Mouse (Mus musculus): Measurements from ENCODE around the gene Arl8b. TPM values are rescaled to one million over a fixed set of nuclear protein-coding genes. Genes with fewer than 3 reads are reported as not detected.

Gene Arl8b
- polyA plus RNA-seq, 1 experiment from 2014 or later = 65.8 TPM

GRCm38 (mm10) chr6:108796706-108797105 lies 13.8 kb downstream of the Arl8b start:
- Histone ChIP-seq H3K27me3 (ENCODE audit: insufficient read depth, poor library complexity, severe bottlenecking) (no peaks in the 10 kb centered on the region), H3K9me3 (no peaks in the 10 kb centered on the region)
- WGBS = 60% methylated on average over 2 of the region's 2 CpGs

DNA sequence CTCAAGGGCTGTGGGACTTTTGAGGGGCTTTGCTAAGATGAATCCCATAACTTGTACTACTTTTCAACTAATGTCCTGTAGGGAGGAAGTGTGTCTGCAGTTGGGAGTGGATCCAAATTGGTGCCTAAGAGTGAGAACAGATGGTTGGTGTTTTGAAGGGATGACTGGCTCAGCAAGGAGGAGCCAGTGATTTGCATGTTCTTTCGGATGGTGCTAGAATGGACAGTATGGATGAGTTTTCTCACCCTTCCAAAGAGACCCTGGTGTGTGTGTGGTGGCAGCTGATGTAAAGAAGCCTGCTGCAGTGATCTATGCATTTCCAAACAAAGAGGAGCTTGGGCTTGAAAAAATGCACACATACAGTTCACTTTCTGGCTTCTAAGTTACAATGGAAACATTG lies 22.3 kb downstream of the Arl8b start:
- Histone ChIP-seq H3K4me3 (no peak overlapping the region), H3K27me3 (ENCODE audit: insufficient read depth, poor library complexity, severe bottlenecking) (no peaks in the 10 kb centered on the region), H3K9me3 (no peaks in the 10 kb centered on the region), H3K27ac (no peak overlapping the region), H3K36me3 (no peaks in the 10 kb centered on the region), H3K4me1 (no peaks in the 10 kb centered on the region)
- WGBS = 38% methylated on average over 1 of the region's 1 CpGs
- no peak for DNase-seq (ENCODE audit: low spot score)

More at GRCm38 (mm10) chr6:108796706-108797105, 13.8 kb downstream of the Arl8b start:
- no peaks in the 10 kb centered on the region for H3K36me3 ChIP-seq
- DNase-seq (ENCODE audit: low spot score) = no peak
- no peak overlapping the region for H3K4me3 ChIP-seq
- H3K4me1 ChIP-seq = 0 out of 2 replicates have a peak, but pooled peaks cover 6% of the 10 kb centered on the region
- no peak overlapping the region for H3K27ac ChIP-seq

- H3K4me3 ChIP-seq = no peak overlapping the region
- H3K4me1 ChIP-seq = no peaks in the 10 kb centered on the region
- peak; percentile 67 for DNase-seq (ENCODE audit: low spot score)
- no peaks in the 10 kb centered on the region for H3K27me3 ChIP-seq (ENCODE audit: insufficient read depth, poor library complexity, severe bottlenecking)
- H3K27ac ChIP-seq = no peak overlapping the region
- no peaks in the 10 kb centered on the region for H3K36me3 ChIP-seq
- no peaks in the 10 kb centered on the region for H3K9me3 ChIP-seq
- WGBS = 84% methylated on average over 7 of the region's 7 CpGs
These were observed 23.0 kb downstream of the Arl8b start for GRCm38 (mm10) chr6:108805871-108806270.

- 73% methylated on average over 3 of the region's 3 CpGs for WGBS
- no peaks in the 10 kb centered on the region for H3K36me3 ChIP-seq
- no peaks in the 10 kb centered on the region for H3K4me1 ChIP-seq
- H3K4me3 ChIP-seq = no peak overlapping the region
- no peak for DNase-seq (ENCODE audit: low spot score)
- H3K9me3 ChIP-seq = no peaks in the 10 kb centered on the region
- no peaks in the 10 kb centered on the region for H3K27me3 ChIP-seq (ENCODE audit: insufficient read depth, poor library complexity, severe bottlenecking)
- no peak overlapping the region for H3K27ac ChIP-seq
These were observed 24.5 kb downstream of the Arl8b start for GRCm38 (mm10) chr6:108807446-108807845.

DNA sequence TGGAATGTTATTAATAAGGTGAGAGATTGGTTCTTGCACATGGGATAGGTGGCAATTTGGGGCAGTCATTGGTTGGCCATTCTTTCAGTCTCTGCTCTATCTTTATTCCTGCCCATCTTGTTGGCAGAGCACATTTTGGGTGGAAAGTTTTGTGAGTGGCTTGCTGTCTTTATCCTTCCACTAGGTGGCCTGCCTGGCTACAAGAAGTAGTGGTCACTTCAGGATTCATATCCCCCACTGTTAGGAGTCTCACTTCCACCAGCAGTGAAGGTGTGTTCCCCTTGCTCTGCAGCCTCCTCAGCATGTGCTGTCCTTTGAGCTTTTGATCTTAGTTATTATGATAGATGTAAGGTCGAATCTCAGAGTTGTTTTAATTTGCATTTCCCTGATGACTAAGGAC lies 25.9 kb downstream of the Arl8b start:
- Histone ChIP-seq H3K27me3 (ENCODE audit: insufficient read depth, poor library complexity, severe bottlenecking) (no peaks in the 10 kb centered on the region), H3K4me3 (no peak overlapping the region), H3K27ac (no peak overlapping the region), H3K9me3 (no peaks in the 10 kb centered on the region), H3K36me3 (no peaks in the 10 kb centered on the region), H3K4me1 (no peaks in the 10 kb centered on the region)
- WGBS = 76% methylated on average over 1 of the region's 1 CpGs
- no peak for DNase-seq (ENCODE audit: low spot score)

GRCm38 (mm10) chr6:108810237-108810636 lies 27.3 kb downstream of the Arl8b start:
- Histone ChIP-seq H3K36me3 (peaks cover 6% of the 10 kb centered on the region), H3K9me3 (no peaks in the 10 kb centered on the region), H3K27me3 (ENCODE audit: insufficient read depth, poor library complexity, severe bottlenecking) (no peaks in the 10 kb centered on the region), H3K27ac (no peak overlapping the region), H3K4me3 (no peak overlapping the region), H3K4me1 (no peaks in the 10 kb centered on the region)
- WGBS = 59% methylated on average over 10 of the region's 10 CpGs
- DNase-seq (ENCODE audit: low spot score) = no peak

DNA sequence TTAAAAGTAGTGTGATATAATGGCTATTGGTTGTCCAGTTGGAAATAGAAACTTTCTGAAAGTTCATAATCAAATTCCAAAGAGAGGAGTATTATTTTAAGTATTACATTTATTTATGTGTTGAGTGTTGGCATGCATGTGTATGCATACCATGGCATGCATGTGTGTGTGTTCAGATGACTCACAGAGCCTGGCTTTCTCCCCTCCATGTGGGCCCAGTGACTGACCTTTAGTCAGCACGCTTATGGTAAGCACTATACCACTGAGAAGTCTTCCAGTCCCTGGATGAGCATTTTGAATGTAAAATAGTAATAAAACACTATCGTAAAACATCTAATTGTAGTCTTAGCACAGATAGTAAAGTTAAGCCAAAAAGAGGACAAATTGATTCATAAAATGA lies 29.2 kb downstream of the Arl8b start:
- H3K4me1 ChIP-seq = peaks cover 10% of the 10 kb centered on the region
- H3K9me3 ChIP-seq = no peaks in the 10 kb centered on the region
- DNase-seq (ENCODE audit: low spot score) = no peak
- H3K36me3 ChIP-seq = peaks cover 9% of the 10 kb centered on the region
- no peaks in the 10 kb centered on the region for H3K27me3 ChIP-seq (ENCODE audit: insufficient read depth, poor library complexity, severe bottlenecking)
- no peak overlapping the region for H3K27ac ChIP-seq
- H3K4me3 ChIP-seq = no peak overlapping the region
- WGBS = 92% methylated on average over 2 of the region's 2 CpGs

- 85% methylated on average over 4 of the region's 4 CpGs for WGBS
- Histone ChIP-seq H3K36me3 (peaks cover 49% of the 10 kb centered on the region), H3K27me3 (ENCODE audit: insufficient read depth, poor library complexity, severe bottlenecking) (no peaks in the 10 kb centered on the region), H3K9me3 (no peaks in the 10 kb centered on the region), H3K4me1 (peaks cover 13% of the 10 kb centered on the region), H3K4me3 (no peak overlapping the region), H3K27ac (no peak overlapping the region)
- no peak for DNase-seq (ENCODE audit: low spot score)
These were observed 34.6 kb downstream of the Arl8b start for GRCm38 (mm10) chr6:108817510-108817909.

DNA sequence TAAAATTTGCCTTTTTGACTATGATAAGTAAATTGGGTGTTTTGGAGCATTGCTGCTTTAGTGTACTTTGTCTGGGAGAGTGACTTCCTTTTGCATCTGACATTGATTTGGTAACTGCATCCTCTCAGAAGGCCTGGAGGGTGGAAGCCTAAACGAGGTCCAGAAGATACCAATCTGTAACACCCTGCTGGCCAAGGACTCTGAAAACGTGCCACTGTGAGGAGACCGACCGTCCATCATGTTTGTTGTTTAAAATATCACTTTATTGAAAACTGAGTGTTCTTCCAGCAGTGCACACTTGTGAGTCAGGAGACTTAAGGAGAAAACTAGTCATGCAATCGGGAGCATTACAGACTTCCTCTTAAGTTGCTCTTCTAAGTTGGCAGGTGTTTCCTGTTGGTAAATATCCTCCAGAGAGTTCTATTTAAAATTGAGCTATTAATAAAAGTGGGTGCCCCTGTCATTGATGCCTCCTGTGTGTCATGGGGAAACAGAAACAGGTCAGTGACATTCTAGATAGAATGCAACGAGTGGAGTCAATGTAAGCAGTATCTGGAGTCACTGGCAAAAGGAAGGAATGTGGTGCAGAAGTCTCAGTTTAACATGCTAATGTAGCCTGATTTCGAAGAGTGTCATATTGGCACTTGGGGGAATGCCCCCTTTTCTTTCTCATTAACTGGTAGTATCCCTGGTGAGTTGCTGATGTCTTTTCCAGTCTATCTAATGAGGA lies 42.1 kb downstream of the Arl8b start:
- DNase-seq (ENCODE audit: low spot score) = no peak
- no peaks in the 10 kb centered on the region for H3K27me3 ChIP-seq (ENCODE audit: insufficient read depth, poor library complexity, severe bottlenecking)
- H3K36me3 ChIP-seq = peaks cover 36% of the 10 kb centered on the region
- H3K9me3 ChIP-seq = no peaks in the 10 kb centered on the region
- whole genome bisulfite sequencing = 70% methylated on average over 7 of the region's 7 CpGs
- H3K4me3 ChIP-seq = no peak overlapping the region
- peaks cover 8% of the 10 kb centered on the region for H3K4me1 ChIP-seq
- H3K27ac ChIP-seq = no peak overlapping the region

- 71% methylated on average over 3 of the region's 3 CpGs for WGBS
- no peaks in the 10 kb centered on the region for H3K9me3 ChIP-seq
- H3K4me3 ChIP-seq = no peak overlapping the region
- peaks cover 27% of the 10 kb centered on the region for H3K36me3 ChIP-seq
- no peak for DNase-seq (ENCODE audit: low spot score)
- no peaks in the 10 kb centered on the region for H3K27me3 ChIP-seq (ENCODE audit: insufficient read depth, poor library complexity, severe bottlenecking)
- peaks cover 10% of the 10 kb centered on the region for H3K4me1 ChIP-seq
- no peak overlapping the region for H3K27ac ChIP-seq
These were observed 43.2 kb downstream of the Arl8b start for GRCm38 (mm10) chr6:108826070-108826469.

- H3K27me3 ChIP-seq (ENCODE audit: insufficient read depth, poor library complexity, severe bottlenecking) = no peaks in the 10 kb centered on the region
- H3K4me1 ChIP-seq = peaks cover 15% of the 10 kb centered on the region
- H3K9me3 ChIP-seq = no peaks in the 10 kb centered on the region
- peak overlapping the region; percentile 95 for H3K27ac ChIP-seq
- WGBS = 23% methylated on average over 5 of the region's 5 CpGs
- peaks cover 18% of the 10 kb centered on the region; the same call in 1 of the 2 replicates for H3K36me3 ChIP-seq
- no peak for DNase-seq (ENCODE audit: low spot score)
- H3K4me3 ChIP-seq = peak overlapping the region; percentile 95
These were observed 44.5 kb downstream of the Arl8b start for GRCm38 (mm10) chr6:108827336-108827920.

DNA sequence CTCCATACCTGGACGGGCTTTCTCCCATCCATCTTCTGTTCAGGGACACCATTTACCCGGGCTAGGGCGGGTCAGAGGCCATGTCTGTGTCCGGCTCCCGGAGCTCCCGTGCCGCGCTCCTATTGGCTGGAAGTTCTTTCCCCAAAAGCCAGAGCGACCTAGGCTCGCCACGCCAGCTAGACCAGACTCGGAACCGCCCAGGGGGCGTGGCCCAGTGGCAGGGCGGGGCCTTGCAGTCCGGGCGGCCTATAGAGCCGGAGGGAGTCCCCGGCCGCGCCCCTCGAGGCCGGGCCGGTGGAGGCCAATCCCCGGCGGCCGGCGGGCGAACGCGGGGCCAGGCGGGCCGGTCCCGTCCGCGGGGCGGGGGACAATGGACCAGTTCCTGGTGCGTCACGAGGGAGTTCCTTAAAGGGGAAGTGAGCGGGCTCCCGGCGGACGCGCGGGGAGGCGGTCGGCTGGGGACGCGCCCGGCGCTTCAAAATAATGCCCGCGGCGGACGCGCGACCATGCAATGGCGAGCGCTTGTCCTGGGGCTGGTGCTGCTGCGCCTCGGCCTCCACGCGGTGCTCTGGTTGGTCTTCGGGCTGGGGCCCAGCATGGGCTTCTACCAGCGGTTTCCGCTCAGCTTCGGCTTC lies 45.5 kb downstream of the Arl8b start, which contains the start of gene Edem1:
Gene Edem1 (plus strand): TSS at position 408 of the 635 bp plus-strand sequence.
- Histone ChIP-seq H3K4me3 (peak within 1 kb of the TSS; percentile 95), H3K9me3 (no peaks in the 10 kb centered on the region), H3K27ac (peak within 1 kb of the TSS; percentile 95), H3K36me3 (peaks cover 12% of the 10 kb centered on the region; the same call in 1 of the 2 replicates), H3K27me3 (ENCODE audit: insufficient read depth, poor library complexity, severe bottlenecking) (no peaks in the 10 kb centered on the region), H3K4me1 (peaks cover 17% of the 10 kb centered on the region)
- WGBS = under 1% methylated on average over 67 of the region's 67 CpGs
- peak; percentile 99 for DNase-seq (ENCODE audit: low spot score)

DNA sequence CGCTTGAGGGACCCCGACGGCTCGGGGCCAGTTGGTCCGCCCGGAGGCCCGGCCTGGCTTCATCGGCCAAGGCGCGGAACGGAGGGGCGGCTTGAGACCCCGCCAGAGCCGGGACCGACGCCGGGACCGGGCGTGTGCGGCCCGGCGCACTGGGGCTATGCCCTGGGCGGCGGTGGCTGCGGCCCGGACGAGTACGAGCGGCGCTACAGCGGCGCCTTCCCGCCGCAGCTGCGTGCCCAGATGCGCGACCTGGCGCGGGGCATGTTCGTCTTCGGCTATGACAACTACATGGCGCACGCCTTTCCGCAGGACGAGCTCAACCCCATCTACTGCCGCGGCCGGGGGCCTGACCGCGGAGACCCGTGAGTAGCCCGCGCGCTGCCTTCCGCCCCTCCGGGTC lies 46.0 kb downstream of the Arl8b start:
- H3K4me1 ChIP-seq = peaks cover 21% of the 10 kb centered on the region
- peak overlapping the region; percentile 95 for H3K4me3 ChIP-seq
- H3K27me3 ChIP-seq (ENCODE audit: insufficient read depth, poor library complexity, severe bottlenecking) = no peaks in the 10 kb centered on the region
- 1% methylated on average over 51 of the region's 56 CpGs for WGBS
- peak; percentile 77 for DNase-seq (ENCODE audit: low spot score)
- peak overlapping the region; percentile 95 for H3K27ac ChIP-seq
- 0 out of 2 replicates have a peak, but pooled peaks cover 8% of the 10 kb centered on the region for H3K36me3 ChIP-seq
- H3K9me3 ChIP-seq = no peaks in the 10 kb centered on the region

Measured in heart, embryonic 10.5 days (tissue).